Mouse (Mus musculus) CH12.LX (cell line): ENCODE data around the gene Dhx37. TPM values are rescaled to one million over a fixed set of nuclear protein-coding genes. Genes with fewer than 3 reads are reported as not detected.

Source experiments
- DNase-seq: peaks from one replicate; pipeline ENCODE4 v3.0.0-alpha.2; 2013; ENCODE audit errors: extremely low read depth
- H3K27ac ChIP-seq: 2 replicates; pipeline ENCODE4 v1.5.1; 2012; ENCODE audit warnings: low read depth, mild to moderate bottlenecking, control low read depth, moderate library complexity; ENCODE audit not compliant: insufficient read depth
- H3K27me3 ChIP-seq: replicated peaks from 2 replicates; pipeline ENCODE3; 2012; ENCODE audit warnings: inconsistent platforms
- H3K36me3 ChIP-seq, 2 experiments: replicated peaks in 1 of 2; 2 replicates each; pipeline versions ENCODE3 to v1.6.1; 2012; ENCODE audit warnings: inconsistent platforms in 1 of 2, low read length in 1 of 2, mild to moderate bottlenecking in 1 of 2, mixed read lengths in 1 of 2, moderate library complexity in 1 of 2; ENCODE audit not compliant: control insufficient read depth in 1 of 2, insufficient read depth in 1 of 2
- H3K4me1 ChIP-seq, 2 experiments: 2 replicates each; pipeline ENCODE4 v1.6.1; 2012; ENCODE audit warnings: inconsistent platforms in 1 of 2, moderate library complexity in 1 of 2; ENCODE audit not compliant: insufficient read depth in 2 of 2, control insufficient read depth in 1 of 2
- H3K4me2 ChIP-seq: 2 replicates; pipeline ENCODE4 v1.6.1; 2012; ENCODE audit warnings: low read depth, mild to moderate bottlenecking, control low read depth; ENCODE audit not compliant: poor library complexity, insufficient read depth, severe bottlenecking
- H3K4me3 ChIP-seq, 3 experiments: fragments of 150-350 bp in 1 of 3; sonication (generic) in 1 of 3; replicated peaks in 1 of 3; 2 replicates each; pipeline versions ENCODE3 to v1.5.1; 2011 to 2012; ENCODE audit warnings: low read depth in 2 of 3, low read length in 2 of 3, mild to moderate bottlenecking in 2 of 3, moderate library complexity in 2 of 3, control low read depth in 1 of 3, improper control_type of control experiment in 1 of 3, inconsistent platforms in 1 of 3, mixed read lengths in 1 of 3; ENCODE audit not compliant: poor library complexity in 1 of 3
- H3K79me2 ChIP-seq: replicated peaks from 2 replicates; pipeline ENCODE4 v1.6.1; 2012; ENCODE audit warnings: mild to moderate bottlenecking, moderate library complexity; ENCODE audit not compliant: control insufficient read depth, poor library complexity, insufficient read depth, severe bottlenecking; ENCODE audit errors: extremely low read depth
- H3K9ac ChIP-seq: 2 replicates; pipeline ENCODE4 v1.6.1; 2012; ENCODE audit warnings: low read depth, mild to moderate bottlenecking, control low read depth, moderate library complexity; ENCODE audit not compliant: insufficient read depth
- H3K9me3 ChIP-seq: replicated peaks from 2 replicates; pipeline ENCODE3; 2012; ENCODE audit warnings: low read length, inconsistent platforms, mixed read lengths
- CHD1 ChIP-seq: IDR thresholded peaks from 2 replicates; pipeline ENCODE4 v1.6.1; 2012; ENCODE audit warnings: low read depth, low read length, improper control_type of control experiment, inconsistent platforms
- CTCF ChIP-seq, 2 experiments: IDR thresholded peaks in 1 of 2; conservative IDR thresholded peaks in 1 of 2; 2 replicates each; pipeline ENCODE4 v1.5.1; 2011 to 2012; ENCODE audit warnings: low read depth in 2 of 2, low read length in 2 of 2, improper control_type of control experiment in 1 of 2, inconsistent platforms in 1 of 2, mild to moderate bottlenecking in 1 of 2, moderate library complexity in 1 of 2
- ELF1 ChIP-seq: IDR thresholded peaks from 2 replicates; pipeline ENCODE4 v1.6.1; 2014; ENCODE audit warnings: low read depth, mild to moderate bottlenecking, inconsistent platforms, low read length, improper control_type of control experiment
- EP300 ChIP-seq: IDR thresholded peaks from 2 replicates; pipeline ENCODE4 v1.6.1; 2011; ENCODE audit warnings: low read length, improper control_type of control experiment
- ETS1 ChIP-seq: conservative IDR thresholded peaks from 2 replicates; pipeline ENCODE4 v1.6.1; 2012; ENCODE audit warnings: low read depth, mild to moderate bottlenecking, inconsistent platforms, low read length, improper control_type of control experiment, moderate library complexity
- IRF4 ChIP-seq: IDR thresholded peaks from 2 replicates; pipeline ENCODE4 v1.6.1; 2014; ENCODE audit warnings: low read depth, mild to moderate bottlenecking, inconsistent platforms, low read length, improper control_type of control experiment
- JUND ChIP-seq: conservative IDR thresholded peaks from 2 replicates; pipeline ENCODE4 v1.6.1; 2011; ENCODE audit warnings: low read depth, low read length, improper control_type of control experiment
- MAFK ChIP-seq: IDR thresholded peaks from 2 replicates; pipeline ENCODE4 v1.6.1; 2011; ENCODE audit warnings: low read length, improper control_type of control experiment; ENCODE audit not compliant: insufficient replicate concordance
- MEF2A ChIP-seq: IDR thresholded peaks from 2 replicates; pipeline ENCODE4 v1.6.1; 2014; ENCODE audit warnings: low read depth, mild to moderate bottlenecking, inconsistent platforms, low read length, improper control_type of control experiment, borderline replicate concordance
- MXI1 ChIP-seq: IDR thresholded peaks from 2 replicates; pipeline ENCODE4 v1.6.1; 2011; ENCODE audit warnings: mild to moderate bottlenecking, low read depth, low read length, improper control_type of control experiment
- MYC ChIP-seq: IDR thresholded peaks from 2 replicates; pipeline ENCODE4 v1.6.1; 2011; ENCODE audit warnings: low read depth, mild to moderate bottlenecking, improper control_type of control experiment, low read length
- NRF1 ChIP-seq: IDR thresholded peaks from 2 replicates; pipeline ENCODE4 v1.6.1; 2014; ENCODE audit warnings: low read depth, mild to moderate bottlenecking, inconsistent platforms, low read length, improper control_type of control experiment, moderate library complexity
- PAX5 ChIP-seq: IDR thresholded peaks from 2 replicates; pipeline ENCODE4 v1.6.1; 2012; ENCODE audit warnings: low read length, inconsistent platforms, mixed read lengths
- POLR2A ChIP-seq: IDR thresholded peaks from 2 replicates; pipeline ENCODE4 v1.6.1; 2011; ENCODE audit warnings: low read depth, mild to moderate bottlenecking, improper control_type of control experiment, low read length
- RCOR1 ChIP-seq: conservative IDR thresholded peaks from 2 replicates; pipeline ENCODE4 v1.6.1; 2012; ENCODE audit warnings: low read depth, mild to moderate bottlenecking, inconsistent platforms, low read length, improper control_type of control experiment
- SMC3 ChIP-seq: IDR thresholded peaks from 2 replicates; pipeline ENCODE4 v1.6.1; 2011; ENCODE audit warnings: low read depth, low read length, improper control_type of control experiment
- TBP ChIP-seq: conservative IDR thresholded peaks from 2 replicates; pipeline ENCODE4 v1.6.1; 2011; ENCODE audit warnings: low read depth, low read length, improper control_type of control experiment
- TCF12 ChIP-seq: IDR thresholded peaks from 2 replicates; pipeline ENCODE4 v1.6.1; 2014; ENCODE audit warnings: low read depth, mild to moderate bottlenecking, inconsistent platforms, low read length, improper control_type of control experiment
- UBTF ChIP-seq: IDR thresholded peaks from 2 replicates; pipeline ENCODE4 v1.6.1; 2012; ENCODE audit warnings: low read depth, mild to moderate bottlenecking, inconsistent platforms, low read length, improper control_type of control experiment, moderate library complexity
- ZKSCAN1 ChIP-seq: IDR thresholded peaks from 2 replicates; pipeline ENCODE4 v1.6.1; 2012; ENCODE audit warnings: low read depth, inconsistent platforms, low read length, improper control_type of control experiment, borderline replicate concordance
- ZMIZ1 ChIP-seq: IDR thresholded peaks from 2 replicates; pipeline ENCODE4 v1.6.1; 2012; ENCODE audit warnings: low read depth, mild to moderate bottlenecking, inconsistent platforms, low read length, improper control_type of control experiment
- dilution Hi-C: fragments of 300-500 bp; cut with MboI; formaldehyde crosslinking; loops from 2 replicates; pipeline ENCODE4 v1.14.3; 2020; ENCODE audit warnings: low sequenced_read_pairs; ENCODE audit not compliant: extremely low pct_unique_long_range_greater_than_20kb, extremely low pct_ligation_motif_present
- in situ Hi-C: fragments of 300-500 bp; cut with MboI; formaldehyde crosslinking; loops from 3 replicates; pipeline ENCODE4 v1.14.3; 2019; ENCODE audit warnings: low sequenced_read_pairs, low pct_ligation_motif_present, low pct_unique_long_range_greater_than_20kb, mixed read lengths
- polyA plus RNA-seq: library from polyadenylated mRNA; unstranded; fragments of >175 nt; gene quantifications from 2 replicates; pipeline ENCODE4 v1.2.1, GENCODE M21; 2012; ENCODE audit warnings: low read depth; ENCODE audit not compliant: insufficient read length
- total RNA-seq, 2 experiments: library from RNA; depleted of rRNA; stranded (reverse); fragments of 300-350 nt in 1 of 2; fragments of >200 nt in 1 of 2; gene quantifications; 2 replicates each; pipeline ENCODE4 v1.2.3; 2012 to 2014

The Dhx37 gene
- total and polyA plus RNA-seq, 3 experiments: 21.0 to 36.9 (median 26.0) TPM

DNA sequence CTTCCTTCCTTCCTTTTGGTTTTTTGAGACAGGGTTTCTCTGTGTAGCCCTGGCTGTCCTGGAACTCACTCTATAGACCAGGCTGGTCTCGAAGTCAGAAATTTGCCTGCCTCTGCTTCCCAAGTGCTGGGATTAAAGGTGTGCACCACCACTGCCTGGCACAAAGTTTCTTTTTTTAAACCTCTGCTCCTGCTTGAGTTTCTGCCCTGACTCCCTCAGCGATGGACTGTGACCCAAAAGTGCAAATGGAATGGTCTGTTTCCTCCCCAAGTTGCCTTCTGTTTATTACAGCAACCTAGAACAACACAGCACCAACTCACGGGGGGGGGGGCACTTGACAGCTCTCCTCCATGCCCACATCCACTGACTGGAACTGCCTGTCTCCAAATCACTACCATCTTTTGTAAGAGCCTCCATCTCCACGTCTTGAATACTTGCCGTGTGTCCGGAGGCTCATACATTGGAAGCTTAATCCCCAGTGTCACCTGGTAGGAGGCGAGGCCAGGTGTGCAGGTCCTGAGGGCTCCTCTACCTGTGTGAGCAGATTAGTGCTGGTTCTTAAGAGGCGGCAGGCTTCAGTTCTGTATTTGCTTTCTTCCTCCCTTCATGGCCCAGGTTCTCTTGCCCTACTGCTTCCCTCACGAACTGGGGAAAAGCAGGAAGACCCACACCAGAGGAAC is 39.0 kb upstream of the Dhx37 start:
- no peak for DNase-seq
- H3K9ac ChIP-seq: no peak overlapping the region
- H3K79me2 ChIP-seq: peaks cover 8% of the 10 kb centered on the region; the same call in 1 of the 2 replicates
- H3K27me3 ChIP-seq: no peaks in the 10 kb centered on the region
- no peak overlapping the region for H3K4me2 ChIP-seq
- TF ChIP-seq POLR2A (no peak), MEF2A (no peak), ETS1 (no peak), MYC (no peak), TCF12 (no peak), MAFK (no peak), ZKSCAN1 (no peak), IRF4 (no peak), CTCF (conservative IDR thresholded peaks at IDR 0.05 in 1 of 2, IDR thresholded peaks at IDR 0.05 in 1 of 2; ENCODE audit: low read depth in 2 of 2, low read length in 2 of 2) (no peak), PAX5 (no peak), NRF1 (no peak), RCOR1 (no peak), MXI1 (no peak), TBP (no peak), ELF1 (no peak), EP300 (no peak), JUND (no peak)
- no peaks in the 10 kb centered on the region for H3K9me3 ChIP-seq
- H3K36me3 ChIP-seq: peaks cover 0 to 8% of the 10 kb centered on the region in 2 experiments
- dilution Hi-C loops: no loop called here
- H3K4me1 ChIP-seq: peaks cover 12 to 33% of the 10 kb centered on the region in 2 experiments; a peak in 3 of 4 replicates
- in situ Hi-C loops: no loop called here
- H3K4me3 ChIP-seq: no peak overlapping the region
- H3K27ac ChIP-seq: no peak overlapping the region

DNA sequence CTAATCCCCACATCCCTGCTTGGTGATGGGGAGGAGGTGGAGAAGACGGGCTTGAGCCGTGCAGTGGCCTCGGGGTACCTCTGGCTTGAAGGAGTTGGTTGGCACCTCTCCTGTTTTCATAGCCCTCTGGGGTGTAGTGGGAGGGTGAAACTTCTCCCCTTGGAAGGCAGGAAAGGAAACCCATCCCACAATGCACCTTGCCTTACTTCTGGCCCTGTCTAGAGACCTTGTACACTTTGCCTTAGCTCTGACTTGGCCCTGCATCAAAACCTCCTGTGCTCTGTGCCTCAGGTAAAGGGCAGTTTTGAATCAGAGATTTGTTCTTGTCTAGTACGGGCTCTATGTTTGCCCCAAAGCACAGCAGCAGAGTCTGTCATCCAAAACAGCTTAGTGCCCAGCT is 36.8 kb upstream of the Dhx37 start:
- Histone ChIP-seq H3K4me2 (no peak overlapping the region), H3K4me3 (no peak overlapping the region), H3K36me3 (no peaks in the 10 kb centered on the region), H3K27me3 (no peaks in the 10 kb centered on the region), H3K4me1 (peaks cover 0 to 22% of the 10 kb centered on the region in 2 experiments; a peak in 2 of 4 replicates), H3K9me3 (no peaks in the 10 kb centered on the region), H3K9ac (no peak overlapping the region), H3K27ac (no peak overlapping the region), H3K79me2 (no peaks in the 10 kb centered on the region)
- dilution Hi-C loops: no loop called here
- in situ Hi-C loops: no loop called here
- DNase-seq: no peak
- no peak for TF ChIP-seq CHD1
- TF ChIP-seq ZMIZ1: no peak
- no peak for TF ChIP-seq POLR2A
- TF ChIP-seq UBTF: no peak
- TF ChIP-seq SMC3: no peak
